Mouse (Mus musculus): ENCODE data around the gene Rundc3a.

The Rundc3a gene

DNA sequence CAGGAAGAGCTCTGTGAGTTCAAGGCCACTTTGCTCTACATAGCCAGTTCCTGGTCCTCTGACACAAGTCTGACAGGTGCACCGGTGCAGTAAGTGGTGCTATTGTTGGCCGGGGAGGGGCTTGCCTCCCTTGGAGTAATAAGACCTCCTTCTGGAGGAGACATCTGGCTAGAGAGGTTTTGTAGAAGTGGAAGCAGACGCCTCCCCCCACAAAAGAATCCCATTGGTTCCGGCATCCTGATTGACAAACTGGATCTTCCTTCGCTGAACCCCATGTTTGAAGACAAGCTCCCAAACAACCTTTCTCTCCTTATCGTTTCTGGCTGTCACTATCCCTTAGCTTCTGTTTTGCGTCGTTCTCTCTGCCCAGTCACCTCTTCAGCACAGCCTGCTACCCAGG lies 55.1 kb downstream of the Rundc3a start:
- no peak for DNase-seq (ENCODE audit: low read depth, low spot score)

DNA sequence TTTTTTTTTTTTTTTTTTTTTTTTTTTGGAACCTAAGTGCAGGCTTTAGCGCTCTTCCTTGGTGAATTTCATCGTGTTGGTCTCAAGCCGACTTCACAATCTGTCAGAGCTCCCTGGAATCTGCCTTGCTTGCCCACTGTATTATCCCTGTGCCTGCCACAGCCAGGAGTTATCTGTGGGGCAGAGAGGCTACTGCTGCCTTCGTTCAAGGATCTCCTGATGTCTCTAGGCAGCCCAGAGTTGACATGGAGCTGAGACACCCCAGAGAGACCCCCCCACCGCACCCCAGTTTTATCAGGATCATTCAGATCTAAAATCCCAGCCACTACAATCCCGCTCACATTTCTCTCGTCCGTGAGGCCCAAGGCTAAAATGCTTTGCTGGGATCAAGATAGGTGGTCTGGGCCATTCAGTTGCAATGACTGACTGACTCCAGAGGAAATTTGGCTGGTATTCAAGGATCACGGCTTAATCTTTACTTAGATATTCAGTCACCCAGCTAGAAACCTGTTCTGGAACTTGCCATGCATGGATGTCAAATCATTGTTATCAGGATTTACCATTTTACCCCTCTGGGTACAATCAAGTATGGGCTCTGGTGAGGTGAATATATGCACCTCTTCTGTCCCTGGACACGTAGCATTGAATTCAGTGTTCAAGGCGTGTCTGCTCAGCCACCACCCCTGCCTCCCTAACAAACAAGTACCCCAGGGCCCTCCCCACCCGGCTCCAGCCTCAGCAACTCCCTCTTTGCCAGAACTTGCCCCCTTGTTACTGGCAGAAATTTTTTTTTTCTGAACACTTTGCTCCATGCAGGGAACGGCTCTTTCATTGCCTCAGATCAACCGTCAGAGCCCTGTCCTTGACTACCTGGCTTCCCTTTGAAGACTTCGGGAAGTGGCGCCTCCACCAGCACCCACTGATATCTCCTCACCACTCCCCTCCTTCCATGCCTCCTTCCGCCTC lies 56.1 kb downstream of the Rundc3a start:
- no peak for DNase-seq (ENCODE audit: low read depth, low spot score)
